Mouse (Mus musculus) kidney, adult 2 months (tissue): ENCODE measurements around the gene Tmem232. TPM values are rescaled to one million over a fixed set of nuclear protein-coding genes. Genes with fewer than 3 reads are reported as not detected.

Experiments
- DNase-seq: peaks from one replicate; pipeline ENCODE4 v3.0.0; 2021
- H3K27ac ChIP-seq: fragments of 200-500 bp; 2 replicates; pipeline ENCODE4 v1.5.1; 2012; ENCODE audit warnings: low read depth, low read length, control low read depth, inconsistent platforms; ENCODE audit not compliant: insufficient read depth
- H3K27me3 ChIP-seq: fragments of 200-500 bp; replicated peaks from 2 replicates; pipeline ENCODE4 v1.6.1; 2012; ENCODE audit warnings: mild to moderate bottlenecking, moderate library complexity, low read length, inconsistent platforms; ENCODE audit not compliant: control insufficient read depth, insufficient read depth
- H3K36me3 ChIP-seq: fragments of 200-500 bp; 2 replicates; pipeline ENCODE4 v1.6.1; 2012; ENCODE audit warnings: mild to moderate bottlenecking, moderate library complexity, low read length, inconsistent platforms; ENCODE audit not compliant: control insufficient read depth, insufficient read depth
- H3K4me1 ChIP-seq: fragments of 200-500 bp; 2 replicates; pipeline ENCODE4 v1.6.1; 2011; ENCODE audit warnings: low read length; ENCODE audit not compliant: control insufficient read depth, insufficient read depth
- H3K4me3 ChIP-seq: fragments of 200-500 bp; 2 replicates; pipeline ENCODE4 v1.5.1; 2011; ENCODE audit warnings: mild to moderate bottlenecking, low read depth, low read length, control low read depth; ENCODE audit not compliant: insufficient read depth
- CTCF ChIP-seq: fragments of 200-500 bp; conservative IDR thresholded peaks from 2 replicates; pipeline ENCODE4 v1.5.1; 2011; ENCODE audit warnings: low read depth, mild to moderate bottlenecking, control low read depth, low read length, moderate library complexity, mixed read lengths; ENCODE audit not compliant: insufficient read depth, insufficient read length
- POLR2A ChIP-seq: fragments of 200-500 bp; IDR thresholded peaks from one replicate; pipeline ENCODE4 v1.6.1; 2011; ENCODE audit warnings: low read depth, low read length, control low read depth
- WGBS: fragments of 180-500 bp; shearing (Covaris S2); methylation state at CpG from one replicate; pipeline ENCODE4 v1.1.7; 2018; 5-methylcytosine and 5-hydroxymethylcytosine counted together
- polyA plus RNA-seq: library from polyadenylated mRNA; depleted of rRNA; stranded (reverse); fragments of >200 nt; gene quantifications from 2 replicates; pipeline ENCODE4 v1.2.3, GENCODE M21; 2012

The Tmem232 gene
- polyA plus RNA-seq, 1 experiment: not detected

DNA sequence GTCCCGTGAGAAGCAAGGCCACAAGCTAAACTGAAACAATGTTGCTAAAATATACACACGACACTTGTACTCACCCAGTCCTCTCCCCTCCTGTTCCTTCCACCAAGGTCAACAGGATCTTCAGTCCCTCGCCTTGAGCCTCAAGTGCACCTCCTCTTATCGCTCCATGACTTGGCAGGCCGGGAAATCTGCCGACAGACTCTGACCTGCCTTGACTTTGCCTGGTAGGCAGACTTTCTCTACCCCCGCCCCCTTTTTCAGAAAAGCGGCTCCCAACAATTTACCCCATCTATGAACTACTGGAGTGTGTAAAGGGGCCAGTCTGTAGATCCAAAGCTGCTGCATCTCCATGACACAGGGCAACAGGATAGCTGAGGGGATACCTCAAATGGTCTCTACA is 30.9 kb upstream of the Tmem232 start:
- Histone ChIP-seq H3K4me1 (peaks cover 3% of the 10 kb centered on the region; the same call in 1 of the 2 replicates), H3K27ac (no peak overlapping the region), H3K27me3 (no peaks in the 10 kb centered on the region), H3K36me3 (no peaks in the 10 kb centered on the region), H3K4me3 (no peak overlapping the region)
- WGBS: 67% methylated on average over 8 of the region's 8 CpGs
- no peak for DNase-seq
- TF ChIP-seq CTCF (no peak), POLR2A (no peak)

DNA sequence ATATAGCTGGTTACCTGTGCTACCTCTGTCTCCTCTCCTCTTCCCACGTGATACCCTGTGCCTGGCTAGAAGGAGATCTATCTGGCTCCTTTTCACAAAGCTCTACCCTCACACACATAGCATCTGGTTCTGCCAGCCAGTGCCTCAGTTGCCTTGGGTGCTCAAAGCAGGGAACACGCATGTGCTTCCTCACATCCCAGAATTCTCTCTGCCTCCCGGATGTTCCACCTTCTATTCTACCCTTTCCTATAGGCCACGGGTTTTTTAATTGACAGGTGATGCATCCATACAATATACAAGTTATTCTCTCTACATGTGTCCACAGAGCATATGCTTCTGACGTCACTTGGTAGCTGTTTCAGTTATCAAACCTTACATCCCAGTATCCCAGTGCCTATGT is 23.6 kb upstream of the Tmem232 start:
- no peak overlapping the region for H3K4me3 ChIP-seq
- no peak for TF ChIP-seq CTCF
- no peak for TF ChIP-seq POLR2A
- DNase-seq: no peak
- 75% methylated on average over 5 of the region's 5 CpGs for WGBS
- H3K27ac ChIP-seq: no peak overlapping the region
- H3K27me3 ChIP-seq: no peaks in the 10 kb centered on the region
- no peaks in the 10 kb centered on the region for H3K4me1 ChIP-seq
- no peaks in the 10 kb centered on the region for H3K36me3 ChIP-seq

- TF ChIP-seq POLR2A (no peak), CTCF (no peak)
- DNase-seq: no peak
- Histone ChIP-seq H3K27me3 (no peaks in the 10 kb centered on the region), H3K36me3 (no peaks in the 10 kb centered on the region), H3K4me1 (no peaks in the 10 kb centered on the region), H3K4me3 (no peak overlapping the region), H3K27ac (no peak overlapping the region)
- 53% methylated on average over 6 of the region's 6 CpGs for WGBS
Measured at GRCm38 (mm10) chr17:65563345-65563744, 22.8 kb upstream of the Tmem232 start.

- WGBS: 2% methylated on average over 5 of the region's 5 CpGs
- peak; percentile 61 for DNase-seq
- Histone ChIP-seq H3K36me3 (no peaks in the 10 kb centered on the region), H3K4me1 (no peaks in the 10 kb centered on the region), H3K27ac (no peak overlapping the region), H3K4me3 (no peak overlapping the region), H3K27me3 (no peaks in the 10 kb centered on the region)
- TF ChIP-seq CTCF: 0 out of 2 replicates have a peak, but pooled peaks have one; percentile 2
- no peak for TF ChIP-seq POLR2A
Measured at GRCm38 (mm10) chr17:65562761-65563160, 22.2 kb upstream of the Tmem232 start.

DNA sequence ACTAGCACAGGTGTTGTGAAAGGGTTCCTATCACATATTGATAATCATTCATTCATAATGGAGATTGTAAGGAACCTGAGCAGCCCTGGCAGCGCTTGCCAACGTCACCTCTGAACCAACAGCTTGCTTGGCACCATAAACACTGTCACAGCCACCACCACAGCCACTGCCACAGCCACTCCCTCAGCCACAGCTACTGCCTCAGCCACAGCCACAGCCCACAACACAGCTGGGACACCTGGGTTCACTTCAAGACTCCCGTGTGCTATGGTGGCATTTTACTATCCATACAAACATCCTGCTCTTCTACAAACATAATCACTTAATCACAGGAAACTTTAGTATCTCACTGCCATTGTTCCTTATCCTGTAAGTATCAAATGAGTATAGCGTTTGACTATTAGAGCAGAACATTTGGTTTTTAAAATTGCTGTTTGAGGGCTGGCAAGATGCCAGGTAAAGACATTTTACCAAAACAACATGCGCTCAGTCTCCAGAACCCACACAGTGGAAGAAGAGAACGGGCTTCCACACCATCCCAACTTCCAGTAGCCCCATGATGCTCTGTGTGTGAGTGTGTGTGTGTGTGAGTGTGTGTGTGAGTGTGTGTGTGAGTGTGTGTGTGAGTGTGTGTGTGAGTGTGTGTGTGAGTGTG is 20.9 kb upstream of the Tmem232 start:
- H3K4me1 ChIP-seq: no peaks in the 10 kb centered on the region
- WGBS: 53% methylated on average over 6 of the region's 6 CpGs
- DNase-seq: no peak
- H3K27me3 ChIP-seq: no peaks in the 10 kb centered on the region
- TF ChIP-seq CTCF: no peak
- TF ChIP-seq POLR2A: no peak
- no peak overlapping the region for H3K27ac ChIP-seq
- H3K4me3 ChIP-seq: no peak overlapping the region
- H3K36me3 ChIP-seq: no peaks in the 10 kb centered on the region

- H3K27me3 ChIP-seq: no peaks in the 10 kb centered on the region
- H3K4me1 ChIP-seq: no peaks in the 10 kb centered on the region
- no peak overlapping the region for H3K27ac ChIP-seq
- no peak for DNase-seq
- TF ChIP-seq CTCF (peak; percentile 48), POLR2A (no peak)
- WGBS: 53% methylated on average over 5 of the region's 5 CpGs
- H3K36me3 ChIP-seq: no peaks in the 10 kb centered on the region
- no peak overlapping the region for H3K4me3 ChIP-seq
Measured at GRCm38 (mm10) chr17:65559273-65559672, 18.7 kb upstream of the Tmem232 start.

DNA sequence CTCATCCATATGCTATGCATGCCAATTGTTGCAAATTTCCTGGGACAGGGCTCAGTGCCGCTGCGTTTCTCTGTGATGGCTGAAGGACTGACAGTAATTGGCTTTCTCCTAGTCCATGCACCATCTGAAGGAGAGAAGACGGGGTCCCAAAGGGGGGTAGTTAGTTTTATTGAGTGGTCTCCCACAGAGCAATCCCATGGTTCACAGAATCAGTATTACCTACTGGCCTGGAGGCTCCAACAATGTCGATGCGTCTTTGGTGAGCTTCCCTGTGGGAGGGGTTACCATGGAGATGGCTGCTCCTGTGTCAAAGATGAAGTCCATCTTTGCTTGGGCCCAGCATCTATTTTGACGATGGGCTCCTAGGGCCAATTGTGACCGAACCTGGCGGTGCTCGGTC is 18.2 kb upstream of the Tmem232 start:
- no peak overlapping the region for H3K27ac ChIP-seq
- 76% methylated on average over 9 of the region's 9 CpGs for WGBS
- no peaks in the 10 kb centered on the region for H3K27me3 ChIP-seq
- no peak overlapping the region for H3K4me3 ChIP-seq
- TF ChIP-seq CTCF (no peak), POLR2A (no peak)
- H3K36me3 ChIP-seq: no peaks in the 10 kb centered on the region
- no peak for DNase-seq
- H3K4me1 ChIP-seq: no peaks in the 10 kb centered on the region

GRCm38 (mm10) chr17:65558217-65558616 is 17.6 kb upstream of the Tmem232 start:
- no peak overlapping the region for H3K4me3 ChIP-seq
- H3K4me1 ChIP-seq: no peaks in the 10 kb centered on the region
- WGBS: 51% methylated on average over 9 of the region's 9 CpGs
- peak; percentile 58 for TF ChIP-seq CTCF
- TF ChIP-seq POLR2A: no peak
- H3K27me3 ChIP-seq: no peaks in the 10 kb centered on the region
- DNase-seq: peak; percentile 67
- no peaks in the 10 kb centered on the region for H3K36me3 ChIP-seq
- no peak overlapping the region for H3K27ac ChIP-seq
